Mouse (Mus musculus): ENCODE measurements at regions not wholly inside any gene's neighbourhood (a gene's known extent, or its start where the extent isn't known, plus 50 kb on each side); places are given as distances from the start of the nearest gene placed in this dataset.

- TF ChIP-seq POLR2A (IDR thresholded peaks at IDR 0.05; ENCODE audit: control insufficient read depth, extremely low read depth, insufficient read depth, low read length, poor library complexity) (no peak), CTCF (IDR thresholded peaks at IDR 0.05; ENCODE audit: borderline replicate concordance, control insufficient read depth, extremely low read depth, insufficient read depth, low read length, poor library complexity) (no peak)
Observed at GRCm38 (mm10) chr5:148651736-148652135, 99.1 kb upstream of the Ubl3 start.

All from thymus, adult 2 months (tissue).